Mouse (Mus musculus) skeletal muscle tissue, adult 2 months (tissue): ENCODE results near the gene Arhgap22.

Experiments used
- DNase-seq: peaks from one replicate; pipeline ENCODE4 v3.0.0-alpha.2; 2012; ENCODE audit warnings: low read depth, low spot score

Gene Arhgap22

GRCm38 (mm10) chr14:33213823-33214766, at the start of gene Arhgap22:
Gene Arhgap22, plus strand, starts transcription at chr14:33214026.
- peak; percentile 81 for DNase-seq

- DNase-seq: no peak
Measured at GRCm38 (mm10) chr14:33168750-33169149, 45.1 kb upstream of the Arhgap22 start.

- no peak for DNase-seq
Measured at GRCm38 (mm10) chr14:33171942-33172341, 41.9 kb upstream of the Arhgap22 start.

- no peak for DNase-seq
Measured at GRCm38 (mm10) chr14:33175059-33175821, 38.6 kb upstream of the Arhgap22 start.

GRCm38 (mm10) chr14:33180102-33180501, 33.7 kb upstream of the Arhgap22 start:
- no peak for DNase-seq

- peak; percentile 55 for DNase-seq
Measured at GRCm38 (mm10) chr14:33185068-33185800, 28.6 kb upstream of the Arhgap22 start, which contains the start of gene Wdfy4. Gene Wdfy4, minus strand, starts transcription at chr14:33185508.

GRCm38 (mm10) chr14:33187201-33187600, 26.6 kb upstream of the Arhgap22 start:
- no peak for DNase-seq

GRCm38 (mm10) chr14:33189230-33189629, 24.6 kb upstream of the Arhgap22 start:
- no peak for DNase-seq

GRCm38 (mm10) chr14:33189849-33190423, 23.9 kb upstream of the Arhgap22 start:
- no peak for DNase-seq

GRCm38 (mm10) chr14:33190646-33191045, 23.2 kb upstream of the Arhgap22 start:
- no peak for DNase-seq

- no peak for DNase-seq
Measured at GRCm38 (mm10) chr14:33193762-33194161, 20.1 kb upstream of the Arhgap22 start.

- no peak for DNase-seq
Measured at GRCm38 (mm10) chr14:33194241-33194640, 19.6 kb upstream of the Arhgap22 start.

GRCm38 (mm10) chr14:33202161-33202560, 11.7 kb upstream of the Arhgap22 start:
- no peak for DNase-seq

GRCm38 (mm10) chr14:33202885-33203284, 10.9 kb upstream of the Arhgap22 start:
- DNase-seq: no peak

GRCm38 (mm10) chr14:33203777-33204176, 10.0 kb upstream of the Arhgap22 start:
- no peak for DNase-seq

- no peak for DNase-seq
Measured at GRCm38 (mm10) chr14:33205280-33205965, 8.4 kb upstream of the Arhgap22 start.

GRCm38 (mm10) chr14:33207011-33207410, 6.8 kb upstream of the Arhgap22 start:
- DNase-seq: no peak

GRCm38 (mm10) chr14:33208331-33208730, 5.5 kb upstream of the Arhgap22 start:
- DNase-seq: no peak

- no peak for DNase-seq
Measured at GRCm38 (mm10) chr14:33210806-33211205, 3.0 kb upstream of the Arhgap22 start.

GRCm38 (mm10) chr14:33212271-33212957, 1.4 kb upstream of the Arhgap22 start:
- no peak for DNase-seq
